Mouse (Mus musculus) heart, embryonic 13.5 days (tissue): ENCODE data around the gene Zfp541. TPM values are rescaled to one million over a fixed set of nuclear protein-coding genes. Genes with fewer than 3 reads are reported as not detected.

Experiments
- ATAC-seq: fragments of 200-750 bp; cut with Nextera tagmentation; 2 replicates; pipeline ENCODE4 v1.8.0; 2017; ENCODE audit warnings: moderate TSS enrichment; ENCODE audit not compliant: insufficient number of reproducible peaks, low FRiP score, low TSS enrichment; ENCODE audit errors: extremely low read depth
- H3K27ac ChIP-seq: fragments of 300-500 bp; sonication (generic); replicated peaks from 2 replicates; pipeline ENCODE4 v1.5.1; 2015; ENCODE audit warnings: moderate library complexity, mild to moderate bottlenecking, inconsistent platforms
- H3K27me3 ChIP-seq: fragments of 300-500 bp; sonication (generic); replicated peaks from 2 replicates; pipeline ENCODE4 v1.6.1; 2015; ENCODE audit warnings: mild to moderate bottlenecking, inconsistent platforms
- H3K36me3 ChIP-seq: fragments of 300-500 bp; sonication (generic); 2 replicates; pipeline ENCODE4 v1.6.1; 2015; ENCODE audit warnings: mild to moderate bottlenecking, inconsistent platforms
- H3K4me1 ChIP-seq: fragments of 300-500 bp; sonication (generic); 2 replicates; pipeline ENCODE4 v1.6.1; 2015; ENCODE audit warnings: inconsistent platforms
- H3K4me2 ChIP-seq: fragments of 300-500 bp; sonication (generic); 2 replicates; pipeline ENCODE4 v1.6.1; 2015; ENCODE audit warnings: inconsistent platforms, mild to moderate bottlenecking, moderate library complexity
- H3K4me3 ChIP-seq: fragments of 300-500 bp; sonication (generic); 2 replicates; pipeline ENCODE4 v1.5.1; 2015; ENCODE audit warnings: moderate library complexity, mild to moderate bottlenecking, inconsistent platforms
- H3K9ac ChIP-seq: fragments of 300-500 bp; sonication (generic); 2 replicates; pipeline ENCODE4 v1.6.1; 2015; ENCODE audit warnings: inconsistent platforms, mild to moderate bottlenecking, moderate library complexity
- H3K9me3 ChIP-seq: fragments of 300-500 bp; sonication (generic); 2 replicates; pipeline ENCODE4 v1.6.1; 2016; ENCODE audit warnings: inconsistent platforms
- WGBS: fragments of 180-500 bp; shearing (Covaris S2); methylation state at CpG from one replicate; pipeline ENCODE4 v1.1.7; 2015; ENCODE audit warnings: mixed read lengths; 5-methylcytosine and 5-hydroxymethylcytosine counted together
- polyA plus RNA-seq: library from polyadenylated mRNA; unstranded; fragments of >200 nt; fragmentation: Nextera tagmentation; extraction: Ambion mirVana; gene quantifications from 2 replicates; pipeline ENCODE4 v1.2.1, GENCODE M21; 2015

The Zfp541 gene
- polyA plus RNA-seq, 1 experiment from 2014 or later: 0.05 TPM

- Histone ChIP-seq H3K4me2 (no peak overlapping the region), H3K36me3 (peaks cover 27% of the 10 kb centered on the region), H3K27ac (no peak overlapping the region), H3K4me1 (peaks cover 40% of the 10 kb centered on the region), H3K9ac (no peak overlapping the region), H3K4me3 (no peak overlapping the region), H3K27me3 (no peaks in the 10 kb centered on the region), H3K9me3 (no peaks in the 10 kb centered on the region)
- WGBS: 87% methylated on average over 4 of the region's 4 CpGs
- ATAC-seq: no peak
Observed at GRCm38 (mm10) chr7:16031072-16031471, 30.5 kb upstream of the Zfp541 start.

DNA sequence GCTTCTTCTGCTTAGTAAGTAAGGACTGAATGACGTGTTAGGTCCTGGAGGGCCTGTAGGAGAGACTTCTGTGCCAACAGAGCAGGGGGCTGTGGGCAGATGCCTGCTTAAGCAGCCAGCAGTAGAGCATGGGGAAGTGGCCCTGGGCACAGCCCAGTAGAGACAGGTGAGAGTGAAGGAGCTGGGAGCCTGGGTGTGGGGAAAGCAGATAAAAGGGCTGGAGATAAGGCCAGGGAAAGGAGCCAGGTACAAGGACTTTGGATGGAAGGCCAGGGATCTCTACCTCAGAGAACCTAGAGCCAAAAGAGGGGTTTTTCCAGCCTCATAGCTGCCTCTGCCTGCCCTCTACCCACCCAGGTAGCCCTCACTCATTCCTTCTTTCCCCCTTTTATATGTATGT lies 28.6 kb upstream of the Zfp541 start:
- Histone ChIP-seq H3K4me2 (no peak overlapping the region), H3K4me3 (no peak overlapping the region), H3K27ac (no peak overlapping the region), H3K27me3 (no peaks in the 10 kb centered on the region), H3K4me1 (peaks cover 42% of the 10 kb centered on the region), H3K36me3 (peaks cover 21% of the 10 kb centered on the region), H3K9me3 (no peaks in the 10 kb centered on the region), H3K9ac (no peak overlapping the region)
- WGBS: 88% methylated on average over 1 of the region's 1 CpGs
- no peak for ATAC-seq

DNA sequence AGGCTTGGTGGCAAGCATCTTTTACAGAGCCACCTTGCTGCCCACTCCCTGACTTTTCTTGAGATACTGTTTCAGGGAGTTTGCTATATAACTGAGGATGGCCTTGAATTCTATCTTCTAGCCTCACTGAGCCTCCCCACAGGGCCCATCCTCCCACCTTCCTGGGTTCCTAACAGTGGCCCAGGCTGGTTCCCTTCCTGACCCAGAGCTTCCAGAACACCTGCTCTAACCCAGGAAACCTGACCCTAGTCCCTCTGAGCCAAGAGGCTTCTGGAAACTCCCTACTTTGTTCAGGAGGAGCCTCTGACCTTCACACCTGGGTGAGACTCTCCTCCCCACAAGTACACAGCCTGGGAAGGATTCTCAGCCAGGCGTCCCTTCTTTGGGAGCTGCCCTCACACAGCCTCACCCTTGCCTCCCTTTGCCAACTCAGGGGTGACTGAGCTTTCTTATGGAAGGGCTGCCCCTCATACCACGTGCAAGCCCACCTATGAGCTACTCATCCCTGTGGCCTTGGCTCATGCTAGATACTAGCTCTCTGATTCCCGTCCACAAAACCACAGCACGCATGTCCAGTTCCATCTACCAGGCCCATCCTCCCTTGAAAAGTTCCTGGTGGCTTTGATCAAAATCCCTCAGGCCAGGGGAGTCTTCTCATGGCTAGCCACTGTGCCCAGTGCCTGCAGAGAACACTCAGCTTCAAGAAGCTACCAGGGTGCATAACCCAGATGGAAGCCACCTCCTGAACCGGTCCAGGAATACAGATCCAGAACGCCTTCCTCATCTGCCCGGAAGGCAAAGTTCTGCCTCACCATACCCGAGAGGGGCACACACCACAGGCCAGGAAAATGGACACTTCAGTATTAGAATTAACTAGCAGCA lies 27.8 kb upstream of the Zfp541 start:
- Histone ChIP-seq H3K27ac (no peak overlapping the region), H3K4me1 (peaks cover 36% of the 10 kb centered on the region), H3K4me2 (no peak overlapping the region), H3K36me3 (peaks cover 21% of the 10 kb centered on the region), H3K27me3 (no peaks in the 10 kb centered on the region), H3K9me3 (no peaks in the 10 kb centered on the region), H3K9ac (no peak overlapping the region), H3K4me3 (no peak overlapping the region)
- ATAC-seq: no peak
- WGBS: 87% methylated on average over 8 of the region's 8 CpGs

- H3K4me3 ChIP-seq: no peak overlapping the region
- WGBS: 91% methylated on average over 6 of the region's 6 CpGs
Observed at GRCm38 (mm10) chr7:16036972-16037371, 24.6 kb upstream of the Zfp541 start.

GRCm38 (mm10) chr7:16039363-16039762 lies 22.3 kb upstream of the Zfp541 start:
- Histone ChIP-seq H3K4me1 (peaks cover 46% of the 10 kb centered on the region), H3K4me3 (no peak overlapping the region), H3K9ac (no peak overlapping the region), H3K27ac (no peak overlapping the region), H3K27me3 (no peaks in the 10 kb centered on the region), H3K36me3 (no peaks in the 10 kb centered on the region), H3K4me2 (no peak overlapping the region), H3K9me3 (no peaks in the 10 kb centered on the region)
- 83% methylated on average over 5 of the region's 5 CpGs for WGBS
- ATAC-seq: no peak

More at GRCm38 (mm10) chr7:16036972-16037371, 24.6 kb upstream of the Zfp541 start:
- Histone ChIP-seq H3K4me1 (peaks cover 37% of the 10 kb centered on the region), H3K9ac (no peak overlapping the region), H3K36me3 (peaks cover 7% of the 10 kb centered on the region), H3K4me2 (no peak overlapping the region), H3K9me3 (no peaks in the 10 kb centered on the region), H3K27me3 (no peaks in the 10 kb centered on the region), H3K27ac (no peak overlapping the region)
- no peak for ATAC-seq

DNA sequence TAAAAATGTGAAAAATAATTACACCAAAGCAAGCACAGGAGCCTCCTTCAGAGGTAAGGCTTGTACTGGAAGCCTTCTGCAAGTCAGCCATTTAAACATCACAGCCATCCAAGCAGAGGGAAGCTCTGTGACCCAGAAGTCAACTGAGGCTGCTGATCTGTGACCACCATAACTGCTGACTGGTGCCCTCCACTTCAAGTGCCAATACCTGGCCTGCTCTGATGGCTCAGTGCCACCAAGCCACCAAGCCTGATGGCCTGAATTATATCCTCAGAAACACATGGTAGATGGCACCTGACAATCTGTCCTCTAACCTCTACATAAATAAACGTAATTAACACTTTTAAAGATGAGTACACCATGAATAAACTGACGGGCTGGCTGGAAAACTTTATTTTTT lies 20.4 kb upstream of the Zfp541 start:
- no peak overlapping the region for H3K27ac ChIP-seq
- ATAC-seq: no peak
- no peaks in the 10 kb centered on the region for H3K36me3 ChIP-seq
- H3K27me3 ChIP-seq: no peaks in the 10 kb centered on the region
- 87% methylated on average over 2 of the region's 2 CpGs for WGBS
- no peak overlapping the region for H3K4me3 ChIP-seq
- H3K4me2 ChIP-seq: no peak overlapping the region
- H3K9me3 ChIP-seq: no peaks in the 10 kb centered on the region
- H3K4me1 ChIP-seq: peaks cover 58% of the 10 kb centered on the region
- H3K9ac ChIP-seq: 0 out of 2 replicates have a peak overlapping the region, but pooled peaks have one; percentile 6

- WGBS: 53% methylated on average over 10 of the region's 10 CpGs
- no peak for ATAC-seq
- Histone ChIP-seq H3K4me1 (peaks cover 51% of the 10 kb centered on the region), H3K36me3 (no peaks in the 10 kb centered on the region), H3K9ac (peak overlapping the region; percentile 42; the same call in 1 of the 2 replicates), H3K4me3 (peak overlapping the region; percentile 6; the same call in 1 of the 2 replicates), H3K4me2 (peak overlapping the region; percentile 87), H3K27ac (peak overlapping the region; percentile 93), H3K27me3 (no peaks in the 10 kb centered on the region), H3K9me3 (no peaks in the 10 kb centered on the region)
Observed at GRCm38 (mm10) chr7:16042850-16043775, 18.5 kb upstream of the Zfp541 start.

DNA sequence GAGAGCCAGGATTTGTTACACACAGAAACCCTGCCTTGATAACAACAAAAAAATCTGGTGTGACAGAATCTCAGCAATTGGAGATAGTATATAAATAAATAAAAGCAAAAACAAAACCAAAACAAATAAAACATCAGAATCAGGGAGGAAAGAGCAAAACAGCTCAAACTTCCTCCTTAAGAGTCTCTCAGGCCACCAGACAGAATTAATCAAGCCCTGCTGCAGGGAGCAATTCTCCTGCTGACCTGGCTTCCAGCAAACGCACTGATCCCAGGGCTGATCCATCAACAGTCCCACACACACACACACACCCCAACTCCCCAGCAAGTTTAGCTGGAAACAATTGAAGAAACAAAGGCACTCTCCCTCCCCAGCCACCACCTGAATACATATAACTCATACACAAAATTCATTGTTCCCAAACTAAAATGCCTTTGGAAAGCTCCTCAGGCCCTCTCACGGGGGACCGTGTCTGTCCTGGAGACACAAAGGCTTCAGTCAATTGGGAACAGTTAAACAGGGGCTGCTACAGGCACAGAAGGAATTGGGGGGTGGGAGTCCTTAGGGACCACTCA lies 17.7 kb upstream of the Zfp541 start:
- Histone ChIP-seq H3K27ac (peak overlapping the region; percentile 93), H3K27me3 (no peaks in the 10 kb centered on the region), H3K9me3 (no peaks in the 10 kb centered on the region), H3K36me3 (no peaks in the 10 kb centered on the region), H3K4me2 (peak overlapping the region; percentile 87), H3K4me3 (peak overlapping the region; percentile 6; the same call in 1 of the 2 replicates), H3K4me1 (peaks cover 53% of the 10 kb centered on the region), H3K9ac (peak overlapping the region; percentile 42)
- ATAC-seq: no peak
- 55% methylated on average over 3 of the region's 3 CpGs for WGBS

DNA sequence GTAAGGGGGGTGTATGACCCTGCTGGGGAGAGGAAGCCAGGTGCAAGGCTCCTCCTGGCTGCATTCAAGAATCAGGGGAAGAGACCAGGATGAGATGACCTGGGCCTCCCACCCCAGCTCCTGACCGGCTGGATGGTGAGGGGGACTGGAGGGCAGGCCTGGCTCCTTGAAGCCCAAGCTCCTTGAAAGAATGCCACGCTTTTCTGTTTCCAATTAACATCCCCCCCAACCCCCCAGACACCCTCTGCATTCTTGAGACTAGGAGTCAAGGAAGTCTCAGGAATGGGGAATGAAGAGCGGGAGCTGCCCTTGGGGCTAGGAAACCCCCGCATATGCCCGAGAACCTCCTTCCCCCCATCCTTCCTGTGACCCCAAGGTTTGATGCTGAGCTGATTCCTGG lies 17.1 kb upstream of the Zfp541 start:
- H3K9me3 ChIP-seq: no peaks in the 10 kb centered on the region
- H3K4me3 ChIP-seq: peak overlapping the region; percentile 86
- H3K36me3 ChIP-seq: no peaks in the 10 kb centered on the region
- H3K4me1 ChIP-seq: peaks cover 55% of the 10 kb centered on the region
- H3K27me3 ChIP-seq: no peaks in the 10 kb centered on the region
- peak overlapping the region; percentile 87 for H3K4me2 ChIP-seq
- peak overlapping the region; percentile 42 for H3K9ac ChIP-seq
- no peak for ATAC-seq
- 36% methylated on average over 5 of the region's 5 CpGs for WGBS
- H3K27ac ChIP-seq: peak overlapping the region; percentile 93

DNA sequence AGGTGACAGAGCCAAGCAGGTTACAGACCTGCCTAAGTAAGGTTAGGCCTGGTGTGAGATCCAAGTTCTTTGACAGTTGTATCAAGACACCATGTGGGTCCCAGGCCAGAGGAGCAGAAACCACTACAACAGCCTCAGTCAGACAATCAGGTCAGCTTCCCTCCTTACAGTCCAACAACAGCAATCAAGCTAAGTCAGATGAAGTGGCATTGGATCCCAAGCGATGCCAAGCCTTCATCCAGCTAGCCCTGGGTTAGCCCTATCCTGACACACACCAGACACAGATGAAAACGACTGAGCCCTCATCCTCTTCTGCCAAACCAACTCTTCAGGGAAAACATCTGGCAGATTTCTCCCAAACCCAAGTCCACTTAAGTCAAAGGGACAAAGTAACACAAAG lies 16.1 kb upstream of the Zfp541 start:
- Histone ChIP-seq H3K27me3 (no peaks in the 10 kb centered on the region), H3K9me3 (no peaks in the 10 kb centered on the region), H3K9ac (peak overlapping the region; percentile 93), H3K27ac (peak overlapping the region; percentile 93), H3K36me3 (no peaks in the 10 kb centered on the region), H3K4me3 (peak overlapping the region; percentile 86), H3K4me2 (peak overlapping the region; percentile 87), H3K4me1 (peaks cover 65% of the 10 kb centered on the region)
- ATAC-seq: no peak
- 50% methylated on average over 2 of the region's 2 CpGs for WGBS

DNA sequence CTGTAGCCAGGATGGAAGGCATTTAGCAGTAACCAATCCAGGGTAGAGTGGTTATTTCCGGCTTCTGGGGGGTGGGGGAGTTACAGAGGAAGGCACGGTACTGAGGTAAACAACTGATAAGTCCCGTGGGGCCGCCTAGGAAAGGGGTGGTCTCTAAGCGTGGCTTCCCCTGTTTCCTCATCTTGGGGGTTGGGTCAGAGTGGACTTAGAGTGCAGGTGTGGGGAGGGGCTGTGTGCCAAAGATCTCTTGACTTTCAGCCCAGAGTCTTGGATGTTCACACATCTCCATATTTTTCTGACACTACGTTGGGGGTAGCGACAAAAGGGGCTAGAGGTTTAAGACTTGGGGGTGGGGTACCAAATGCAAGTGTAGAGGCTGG lies 15.5 kb upstream of the Zfp541 start:
- Histone ChIP-seq H3K27me3 (no peaks in the 10 kb centered on the region), H3K9ac (peak overlapping the region; percentile 93), H3K4me3 (peak overlapping the region; percentile 86), H3K4me2 (peak overlapping the region; percentile 87), H3K36me3 (no peaks in the 10 kb centered on the region), H3K4me1 (peaks cover 67% of the 10 kb centered on the region), H3K9me3 (no peaks in the 10 kb centered on the region), H3K27ac (peak overlapping the region; percentile 93)
- under 1% methylated on average over 7 of the region's 7 CpGs for WGBS
- ATAC-seq: no peak
